Mouse (Mus musculus) testis, adult 2 months (tissue): ENCODE measurements around the gene 1810010H24Rik. TPM values are rescaled to one million over a fixed set of nuclear protein-coding genes. Genes with fewer than 3 reads are reported as not detected.
A peak's percentile ranks its signal among the peaks of the same experiment; 100 is the strongest.
"Not testable (repeated sequence)": the region's sequence is repeated elsewhere in the genome, so short reads cannot be mapped to it uniquely, and the experiment has no call there.

Experiments used
- H3K27ac ChIP-seq: fragments of 200-500 bp; 2 replicates; pipeline ENCODE4 v1.5.1; 2012; ENCODE audit warnings: low read depth, low read length; ENCODE audit not compliant: control insufficient read depth, insufficient read depth
- H3K27me3 ChIP-seq: fragments of 200-500 bp; 2 replicates; pipeline ENCODE4 v1.6.1; 2012; ENCODE audit warnings: mild to moderate bottlenecking, low read length, moderate library complexity; ENCODE audit not compliant: control insufficient read depth, insufficient read depth
- H3K36me3 ChIP-seq: fragments of 200-500 bp; 2 replicates; pipeline ENCODE4 v1.6.1; 2012; ENCODE audit warnings: mild to moderate bottlenecking, low read length; ENCODE audit not compliant: control insufficient read depth, insufficient read depth
- H3K4me1 ChIP-seq: fragments of 200-500 bp; 2 replicates; pipeline ENCODE4 v1.6.1; 2012; ENCODE audit warnings: low read length; ENCODE audit not compliant: control insufficient read depth, insufficient read depth
- H3K4me3 ChIP-seq: fragments of 200-500 bp; 2 replicates; pipeline ENCODE4 v1.5.1; 2012; ENCODE audit warnings: low read depth, mild to moderate bottlenecking, low read length, moderate library complexity, mixed read lengths; ENCODE audit not compliant: control insufficient read depth
- CTCF ChIP-seq: fragments of 200-500 bp; IDR thresholded peaks from 2 replicates; pipeline ENCODE4 v1.5.1; 2012; ENCODE audit warnings: low read depth, mild to moderate bottlenecking, inconsistent platforms, low read length, moderate library complexity; ENCODE audit not compliant: control insufficient read depth, insufficient read depth, insufficient replicate concordance
- POLR2A ChIP-seq: fragments of 200-500 bp; IDR thresholded peaks from 2 replicates; pipeline ENCODE4 v1.6.1; 2012; ENCODE audit warnings: low read depth, mild to moderate bottlenecking, inconsistent platforms, low read length, moderate library complexity; ENCODE audit not compliant: control insufficient read depth
- polyA plus RNA-seq: library from polyadenylated mRNA; depleted of rRNA; stranded (reverse); fragments of >200 nt; gene quantifications from 2 replicates; pipeline ENCODE4 v1.2.3, GENCODE M21; 2012; rRNA removed

Gene 1810010H24Rik
- polyA plus RNA-seq = 0.62 and 0.78 TPM in 2 replicates

DNA sequence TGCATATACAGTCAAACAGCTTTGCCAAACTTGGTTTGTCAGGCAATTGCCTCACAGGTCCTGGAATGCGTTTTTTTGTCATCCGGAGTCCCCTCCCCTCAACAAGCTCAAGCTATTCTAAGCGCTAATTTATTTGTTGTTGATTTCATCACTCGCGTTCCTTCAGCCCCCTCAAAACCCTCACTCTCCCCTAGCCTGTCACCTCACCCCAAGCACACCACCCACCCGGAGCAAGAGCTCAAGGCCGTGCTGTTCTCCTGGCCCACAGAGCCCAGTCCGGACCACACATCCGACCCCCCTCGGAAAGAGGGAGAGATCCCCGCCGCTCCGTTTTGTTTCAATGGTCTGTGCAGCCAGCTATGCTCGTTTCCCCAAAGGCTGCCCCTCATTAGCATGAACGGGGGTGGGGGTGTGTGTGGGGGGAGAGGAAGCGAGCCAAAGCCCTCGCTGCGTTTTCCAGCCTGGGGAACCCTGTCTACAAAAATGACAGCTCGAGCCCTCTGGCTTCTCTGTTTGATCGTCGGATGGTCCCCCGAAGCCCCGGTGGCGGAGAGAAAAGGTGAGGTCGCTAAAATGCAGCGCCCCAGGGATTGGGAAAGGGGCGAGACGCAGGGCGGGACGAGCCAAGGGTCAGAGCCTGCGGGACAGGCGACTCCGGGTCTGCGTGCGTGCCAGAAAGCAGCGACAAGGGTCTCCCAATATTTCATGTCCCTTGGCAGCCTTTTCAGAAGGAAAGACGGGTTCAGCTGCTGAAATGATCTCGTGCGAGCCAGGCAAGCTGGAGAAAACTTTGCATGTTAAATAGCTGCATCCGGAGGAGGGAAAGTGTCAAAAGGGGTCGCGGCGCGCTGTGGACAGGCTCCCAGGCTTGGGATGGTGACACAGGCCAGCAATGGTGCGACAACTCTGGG, at the start of gene 1810010H24Rik:
Gene 1810010H24Rik (plus strand): TSS at position 271 of the 911 bp plus-strand sequence.
- TF ChIP-seq CTCF = no peak
- no peak for TF ChIP-seq POLR2A
- H3K36me3 ChIP-seq = no peaks in the 10 kb centered on the region
- H3K4me1 ChIP-seq = peaks cover 14% of the 10 kb centered on the region
- no peak within 1 kb of the TSS for H3K27ac ChIP-seq
- peak within 1 kb of the TSS; percentile 5 for H3K4me3 ChIP-seq
- H3K27me3 ChIP-seq = no peaks in the 10 kb centered on the region

GRCm38 (mm10) chr11:106976194-106976593, 49.3 kb upstream of the 1810010H24Rik start:
- H3K4me3 ChIP-seq = no peak overlapping the region
- H3K27me3 ChIP-seq = no peaks in the 10 kb centered on the region
- no peaks in the 10 kb centered on the region for H3K36me3 ChIP-seq
- H3K4me1 ChIP-seq = peaks cover 5% of the 10 kb centered on the region; the same call in 1 of the 2 replicates
- H3K27ac ChIP-seq = no peak overlapping the region
- no peak for TF ChIP-seq POLR2A

DNA sequence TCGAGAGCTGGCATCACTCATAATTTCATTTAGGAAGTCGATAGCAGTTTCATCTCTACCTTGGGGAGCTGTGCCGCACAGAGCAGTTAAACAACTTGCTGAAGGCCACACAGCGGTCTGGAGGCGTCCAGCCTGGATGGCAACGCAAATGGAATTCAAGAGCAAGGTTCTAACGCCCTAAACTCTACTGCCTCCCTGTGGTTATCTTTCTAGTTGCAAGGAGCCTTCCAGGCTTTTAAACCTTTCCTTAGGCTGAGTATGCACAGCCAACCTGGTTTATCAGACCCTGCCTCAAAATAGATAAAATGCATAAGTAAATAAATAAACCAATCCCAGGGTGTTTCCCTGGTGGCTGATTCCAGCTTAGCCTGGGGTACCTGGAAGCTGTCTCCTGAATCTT, 45.0 kb upstream of the 1810010H24Rik start:
- H3K27me3 ChIP-seq = no peaks in the 10 kb centered on the region
- TF ChIP-seq CTCF (peak; percentile 27; the same call in 1 of the 2 replicates), POLR2A (no peak)

DNA sequence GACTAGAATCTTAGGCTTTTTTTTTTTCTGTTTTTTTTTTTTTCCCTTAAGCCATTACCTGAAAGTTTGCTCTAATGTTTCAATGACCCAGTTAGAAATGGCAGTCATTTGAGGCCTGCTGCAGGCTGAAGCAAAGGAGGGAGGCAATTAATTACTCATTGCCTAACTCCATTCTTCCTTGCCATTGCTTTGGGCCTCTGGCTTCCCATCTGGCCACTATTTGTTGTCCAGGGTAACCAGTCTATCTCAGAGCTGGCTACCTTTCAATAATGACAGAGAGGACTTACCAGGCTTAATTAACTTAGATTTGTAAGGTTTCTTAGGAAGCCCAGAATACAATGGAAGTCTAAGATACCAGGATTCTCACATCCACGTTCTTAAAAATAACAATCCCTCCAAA, 43.7 kb upstream of the 1810010H24Rik start:
- Histone ChIP-seq H3K4me3 (no peak overlapping the region), H3K27me3 (no peaks in the 10 kb centered on the region), H3K4me1 (no peaks in the 10 kb centered on the region), H3K27ac (no peak overlapping the region), H3K36me3 (no peaks in the 10 kb centered on the region)
- TF ChIP-seq CTCF (no peak), POLR2A (no peak)

More for the DNA sequence above, 45.0 kb upstream of the 1810010H24Rik start:
- H3K27ac ChIP-seq = no peak overlapping the region
- H3K4me1 ChIP-seq = no peaks in the 10 kb centered on the region
- no peak overlapping the region for H3K4me3 ChIP-seq
- no peaks in the 10 kb centered on the region for H3K36me3 ChIP-seq

DNA sequence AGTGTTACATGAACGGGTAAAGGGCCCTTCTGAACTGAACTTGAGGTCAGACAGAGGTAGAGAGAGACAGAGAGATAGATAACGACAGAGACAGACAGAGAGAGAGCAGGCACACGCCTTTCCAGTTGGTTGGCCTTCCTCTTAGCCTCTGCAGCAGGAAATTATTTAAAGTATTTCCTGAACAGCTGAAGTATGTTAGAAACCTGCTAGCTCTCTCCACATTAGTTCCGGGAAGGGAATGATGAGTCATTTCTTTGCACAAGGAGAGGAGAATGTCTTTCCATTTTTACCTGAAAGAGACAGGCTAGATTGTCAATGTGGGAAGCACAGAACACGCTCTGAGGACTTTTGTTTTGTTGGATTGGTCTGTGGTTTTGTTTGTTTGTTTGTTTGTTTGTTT, 43.1 kb upstream of the 1810010H24Rik start:
- no peak overlapping the region for H3K4me3 ChIP-seq
- no peak overlapping the region for H3K27ac ChIP-seq
- no peaks in the 10 kb centered on the region for H3K36me3 ChIP-seq
- no peaks in the 10 kb centered on the region for H3K4me1 ChIP-seq
- no peak for TF ChIP-seq POLR2A
- no peak for TF ChIP-seq CTCF
- no peaks in the 10 kb centered on the region for H3K27me3 ChIP-seq

GRCm38 (mm10) chr11:106985979-106986604, 39.4 kb upstream of the 1810010H24Rik start:
- H3K4me1 ChIP-seq, H3K4me3 ChIP-seq, H3K27me3 ChIP-seq, H3K27ac ChIP-seq, H3K36me3 ChIP-seq: not testable (repeated sequence)

- TF ChIP-seq POLR2A (no peak), CTCF (no peak)
- H3K36me3 ChIP-seq = peaks cover 2% of the 10 kb centered on the region; the same call in 1 of the 2 replicates
- no peak overlapping the region for H3K27ac ChIP-seq
- H3K4me1 ChIP-seq = no peaks in the 10 kb centered on the region
- no peaks in the 10 kb centered on the region for H3K27me3 ChIP-seq
- H3K4me3 ChIP-seq = no peak overlapping the region
These were observed 38.1 kb upstream of the 1810010H24Rik start for GRCm38 (mm10) chr11:106987384-106987783.
